Mouse (Mus musculus) bone marrow, adult 2 months (tissue): Measurements from ENCODE around the gene Ube2t.

ENCODE experiments used
- CTCF ChIP-seq: fragments of 200-500 bp; IDR thresholded peaks from 2 replicates; pipeline ENCODE4 v1.5.1; 2011; ENCODE audit warnings: low read length, control low read depth; ENCODE audit not compliant: control insufficient read depth, insufficient read depth
- POLR2A ChIP-seq: fragments of 200-500 bp; IDR thresholded peaks from 2 replicates; pipeline ENCODE4 v1.6.1; 2011; ENCODE audit warnings: low read depth, mild to moderate bottlenecking, control low read depth, low read length, borderline replicate concordance; ENCODE audit not compliant: control insufficient read depth

DNA sequence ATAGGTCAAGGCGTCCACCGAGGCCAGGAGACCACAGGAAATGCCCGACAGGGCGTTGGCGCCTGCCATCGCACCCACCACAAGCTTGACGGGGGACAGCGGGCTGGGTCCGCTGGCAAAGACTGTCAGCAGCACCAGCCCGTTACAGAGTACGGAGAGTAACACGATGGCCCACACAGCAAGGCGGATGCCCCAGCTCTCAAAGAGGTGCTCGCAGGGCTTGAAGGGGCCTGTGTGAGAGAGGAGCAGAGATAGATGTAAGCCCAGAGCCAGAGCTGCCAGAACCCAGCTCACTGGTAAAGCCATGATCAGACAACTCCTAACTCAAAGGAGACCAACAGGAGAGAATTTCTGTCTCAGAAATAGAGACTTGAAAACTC, 25.6 kb downstream of the Ube2t start:
- TF ChIP-seq CTCF (no peak), POLR2A (no peak)
